Mouse (Mus musculus) urinary bladder, postnatal 0 days (tissue): ENCODE data around the gene Olfr774. TPM values are rescaled to one million over a fixed set of nuclear protein-coding genes. Genes with fewer than 3 reads are reported as not detected.

ENCODE experiments used
- polyA plus RNA-seq: library from polyadenylated mRNA; unstranded; fragments of >200 nt; fragmentation: Nextera tagmentation; extraction: Ambion mirVana; gene quantifications from 2 replicates; pipeline ENCODE4 v1.2.1, GENCODE M21; 2015

The Olfr774 gene
- polyA plus RNA-seq = not detected in 2 replicates

DNA sequence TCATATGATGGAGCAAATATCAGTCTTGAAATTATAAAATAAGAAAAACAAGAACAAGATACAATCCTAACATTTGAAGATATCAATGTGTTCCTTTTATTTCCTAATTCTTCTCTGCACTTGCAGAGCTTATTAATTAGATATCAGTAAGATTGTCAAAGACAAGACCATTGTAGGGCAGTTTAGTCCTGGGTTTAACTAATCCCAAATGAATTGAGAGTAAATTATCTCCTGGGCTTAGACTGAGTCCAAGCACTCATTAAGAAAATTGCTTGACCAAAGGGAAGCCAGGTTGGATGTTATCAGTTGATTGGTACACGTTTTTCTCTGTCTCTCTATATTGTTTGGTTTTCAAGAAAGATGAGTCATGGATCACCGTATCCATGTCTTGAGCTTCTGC is at the start of gene Olfr774:
Olfr774 (plus strand) TSS at position 301 of the 400 bp plus-strand sequence.

DNA sequence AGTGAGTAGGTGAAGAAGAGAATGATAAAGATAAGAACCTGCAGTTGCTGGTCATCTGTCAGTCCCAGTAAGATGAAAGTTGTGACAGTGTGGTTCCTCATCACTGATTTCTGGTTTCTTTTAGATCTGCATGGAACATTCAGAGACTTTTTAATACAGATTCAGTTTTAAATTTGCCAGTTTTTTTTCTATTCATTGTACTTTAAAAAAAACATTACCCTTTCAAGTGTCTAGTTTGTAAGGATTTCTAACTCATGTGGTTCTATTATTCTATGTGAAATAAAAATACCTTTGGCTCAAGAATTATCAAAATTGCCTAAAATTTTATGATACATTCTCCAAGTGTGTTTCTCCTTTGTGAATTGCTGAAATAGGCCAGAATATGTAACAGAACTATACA is 48.7 kb upstream of the Olfr774 start, which contains the start of gene Olfr773:
Olfr773 (minus strand) TSS at position 101 of the 400 bp plus-strand sequence.

DNA sequence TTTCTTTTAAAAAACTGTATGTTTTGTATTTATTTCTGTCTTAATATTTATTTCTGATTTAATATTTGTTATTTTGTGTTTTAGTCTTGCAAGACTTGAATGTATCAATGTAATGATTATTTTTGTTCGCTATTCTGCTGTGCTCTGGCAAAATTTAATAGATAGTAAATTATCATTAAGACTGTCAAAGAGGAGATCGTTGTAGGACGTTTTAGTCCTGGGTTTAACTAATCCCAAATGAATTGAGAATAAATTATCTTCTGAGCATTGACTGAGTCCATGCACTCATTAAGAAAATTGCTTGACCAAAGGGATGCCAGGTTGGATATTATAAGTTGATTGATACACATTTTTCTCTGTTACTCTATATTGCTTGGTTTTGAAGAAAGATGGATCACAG is 12.1 kb downstream of the Olfr774 start, which contains the start of gene Olfr775:
Olfr775 (plus strand) TSS at position 301 of the 400 bp plus-strand sequence.

DNA sequence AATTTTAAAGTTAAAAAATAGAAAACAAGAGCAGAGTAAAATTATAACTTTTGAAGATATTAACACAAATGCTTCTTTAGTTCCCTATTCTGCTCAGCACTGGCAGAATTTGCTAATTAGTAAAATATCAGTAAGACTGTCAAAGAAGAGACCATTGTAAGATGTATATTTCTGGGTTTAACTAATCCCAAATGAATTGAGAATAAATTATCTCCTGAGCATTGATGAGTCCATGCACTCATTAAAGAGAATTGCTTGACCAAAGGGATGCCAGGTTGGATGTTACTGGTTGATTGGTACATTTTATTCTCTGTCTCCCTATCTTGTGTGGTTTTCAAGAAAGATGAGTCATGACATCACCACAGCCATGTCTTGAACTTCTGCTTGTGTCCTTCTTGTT is 22.8 kb downstream of the Olfr774 start, which contains the start of gene Olfr776:
Olfr776 (plus strand) TSS at position 301 of the 400 bp plus-strand sequence.

DNA sequence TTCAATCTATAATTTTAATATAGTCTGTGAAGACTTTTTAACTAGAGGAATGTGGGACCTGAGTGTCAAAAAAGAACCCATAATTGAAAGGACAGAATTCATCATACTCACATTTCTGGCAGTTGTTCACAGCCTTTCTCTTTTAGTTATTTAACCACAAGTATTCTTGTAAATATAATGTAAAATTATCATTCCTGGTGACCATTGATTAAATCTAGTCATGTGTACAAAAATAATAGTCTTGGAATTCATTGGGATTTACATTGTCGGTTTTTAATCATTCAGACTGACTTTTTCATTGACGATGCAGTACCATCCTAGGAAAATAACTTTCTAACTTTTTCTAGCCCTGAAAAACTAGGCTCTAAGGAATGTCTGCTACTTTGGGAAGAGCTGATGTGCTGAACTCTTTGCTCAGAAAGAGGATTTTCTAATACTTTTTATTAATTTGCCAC is 35.1 kb downstream of the Olfr774 start, which contains the start of gene Olfr777:
Olfr777 (minus strand) TSS at position 405 of the 455 bp plus-strand sequence.

Other genes starting within 250 kb of the Olfr774 start
- gene Olfr9, start 246.8 kb upstream of the Olfr774 start, polyA plus RNA-seq = not detected in 2 replicates
- not detected in 2 replicates for gene Olfr763, start 225.4 kb upstream of the Olfr774 start, polyA plus RNA-seq
- gene Olfr764-ps1, start 196.3 kb upstream of the Olfr774 start, polyA plus RNA-seq = not detected in 2 replicates
- gene Olfr765, start 186.2 kb upstream of the Olfr774 start, polyA plus RNA-seq = not detected in 2 replicates
- gene Olfr766-ps1, start 167.2 kb upstream of the Olfr774 start, polyA plus RNA-seq = not detected in 2 replicates
- not detected in 2 replicates for gene Olfr767, start 153.3 kb upstream of the Olfr774 start, polyA plus RNA-seq
- gene Olfr768, start 136.8 kb upstream of the Olfr774 start, polyA plus RNA-seq = not detected in 2 replicates
- not detected in 2 replicates for gene Olfr769, start 118.3 kb upstream of the Olfr774 start, polyA plus RNA-seq
- gene Olfr770, start 97.2 kb upstream of the Olfr774 start, polyA plus RNA-seq = not detected in 2 replicates
- gene Olfr771, start 71.5 kb upstream of the Olfr774 start, polyA plus RNA-seq = not detected in 2 replicates
- not detected in 2 replicates for gene Olfr772, start 58.3 kb upstream of the Olfr774 start, polyA plus RNA-seq
- not detected in 2 replicates for gene Olfr773, start 48.8 kb upstream of the Olfr774 start, polyA plus RNA-seq
- gene Olfr775, start 12.2 kb downstream of the Olfr774 start, polyA plus RNA-seq = not detected in 2 replicates
- gene Olfr776, start 22.9 kb downstream of the Olfr774 start, polyA plus RNA-seq = not detected in 2 replicates
- gene Olfr777, start 35.3 kb downstream of the Olfr774 start, polyA plus RNA-seq = not detected in 2 replicates
- not detected in 2 replicates for gene Olfr780, start 81.9 kb downstream of the Olfr774 start, polyA plus RNA-seq
- gene Olfr781, start 92.7 kb downstream of the Olfr774 start, polyA plus RNA-seq = not detected in 2 replicates
- gene Olfr782, start 112.6 kb downstream of the Olfr774 start, polyA plus RNA-seq = not detected in 2 replicates
- gene Olfr784, start 147.9 kb downstream of the Olfr774 start, polyA plus RNA-seq = not detected in 2 replicates
- gene Olfr785, start 169.2 kb downstream of the Olfr774 start, polyA plus RNA-seq = not detected in 2 replicates
- not detected in 2 replicates for gene Olfr786, start 191.1 kb downstream of the Olfr774 start, polyA plus RNA-seq
- not detected in 2 replicates for gene Olfr787, start 225.7 kb downstream of the Olfr774 start, polyA plus RNA-seq
- not detected in 2 replicates for gene Olfr788, start 234.8 kb downstream of the Olfr774 start, polyA plus RNA-seq
- not detected in 2 replicates for gene Olfr789, start 248.5 kb downstream of the Olfr774 start, polyA plus RNA-seq